Mouse (Mus musculus): Measurements from ENCODE around the gene Spata33. TPM values are rescaled to one million over a fixed set of nuclear protein-coding genes. Genes with fewer than 3 reads are reported as not detected.
"Not testable (repeated sequence)": the region's sequence is repeated elsewhere in the genome, so short reads cannot be mapped to it uniquely, and the experiment has no call there.

The Spata33 gene
- polyA plus RNA-seq, 1 experiment from 2014 or later, result 0.91 TPM

GRCm38 (mm10) chr8:123252925-123253324 is 40.3 kb downstream of the Spata33 start:
- 39% methylated on average over 4 of the region's 4 CpGs for WGBS
- ATAC-seq (ENCODE audit: low FRiP score, low TSS enrichment) (no peak), DNase-seq (ENCODE audit: low spot score) (no peak)
- Histone ChIP-seq H3K36me3 (ENCODE audit: control insufficient read depth, insufficient read depth, low read length) (peaks cover 15% of the 10 kb centered on the region), H3K4me2 (replicated peaks; ENCODE audit: low read depth) (peak overlapping the region; percentile 94), H3K27me3 (ENCODE audit: control insufficient read depth, insufficient read depth, low read length) (no peaks in the 10 kb centered on the region), H3K9me3 (ENCODE audit: control insufficient read depth, low read length) (no peaks in the 10 kb centered on the region), H3K27ac (replicated peaks) (peak overlapping the region; percentile 40; the same call in 1 of the 2 replicates), H3K9ac (ENCODE audit: low read length) (no peak overlapping the region), H3K4me1 (replicated peaks; ENCODE audit: control insufficient read depth, insufficient read depth) (no peaks in the 10 kb centered on the region; the same call in none of the 2 replicates), H3K4me3 (ENCODE audit: low read depth, low read length) (peak overlapping the region; percentile 97)
- TF ChIP-seq CTCF (IDR thresholded peaks at IDR 0.05; ENCODE audit: low read depth) (no peak), EP300 (optimal IDR thresholded peaks at IDR 0.05) (no peak)

- Histone ChIP-seq H3K36me3 (ENCODE audit: control insufficient read depth, insufficient read depth, low read length) (peaks cover 22% of the 10 kb centered on the region), H3K9me3 (ENCODE audit: control insufficient read depth, low read length) (no peaks in the 10 kb centered on the region), H3K27me3 (ENCODE audit: control insufficient read depth, insufficient read depth, low read length) (no peaks in the 10 kb centered on the region), H3K27ac (replicated peaks) (peak overlapping the region; percentile 94), H3K9ac (ENCODE audit: low read length) (peak overlapping the region; percentile 96), H3K4me1 (replicated peaks; ENCODE audit: control insufficient read depth, insufficient read depth) (no peaks in the 10 kb centered on the region; the same call in none of the 2 replicates), H3K4me3 (ENCODE audit: low read depth, low read length) (peak overlapping the region; percentile 97), H3K4me2 (replicated peaks; ENCODE audit: low read depth) (peak overlapping the region; percentile 94)
- under 1% methylated on average over 20 of the region's 40 CpGs for WGBS
- TF ChIP-seq EP300 (optimal IDR thresholded peaks at IDR 0.05) (no peak), CTCF (IDR thresholded peaks at IDR 0.05; ENCODE audit: low read depth) (no peak)
- DNase-seq (ENCODE audit: low spot score) (peak; percentile 31), ATAC-seq (ENCODE audit: low FRiP score, low TSS enrichment) (peak; percentile 32)
Measured at GRCm38 (mm10) chr8:123253451-123254098, 40.9 kb downstream of the Spata33 start.

- Histone ChIP-seq H3K36me3 (ENCODE audit: control insufficient read depth, insufficient read depth, low read length) (peaks cover 27% of the 10 kb centered on the region), H3K4me1 (replicated peaks; ENCODE audit: control insufficient read depth, insufficient read depth) (no peaks in the 10 kb centered on the region; the same call in none of the 2 replicates), H3K27ac (replicated peaks) (peak within 1 kb of the TSS; percentile 94), H3K4me2 (replicated peaks; ENCODE audit: low read depth) (peak within 1 kb of the TSS; percentile 94), H3K9me3 (ENCODE audit: control insufficient read depth, low read length) (no peaks in the 10 kb centered on the region), H3K27me3 (ENCODE audit: control insufficient read depth, insufficient read depth, low read length) (no peaks in the 10 kb centered on the region), H3K9ac (ENCODE audit: low read length) (peak within 1 kb of the TSS; percentile 96), H3K4me3 (ENCODE audit: low read depth, low read length) (peak within 1 kb of the TSS; percentile 97)
- peak; percentile 96 for ATAC-seq (ENCODE audit: low FRiP score, low TSS enrichment)
- TF ChIP-seq EP300 (optimal IDR thresholded peaks at IDR 0.05), result no peak
- TF ChIP-seq CTCF (IDR thresholded peaks at IDR 0.05; ENCODE audit: low read depth), result no peak; the same call in 1 of the 2 replicates
- WGBS, result under 1% methylated on average over 82 of the region's 99 CpGs
- peak; percentile 89 for DNase-seq (ENCODE audit: low spot score)
Measured at GRCm38 (mm10) chr8:123254099-123254885, 41.7 kb downstream of the Spata33 start, which contains the start of the genes Zfp276 and Vps9d1. TSS of gene Zfp276 (plus strand) at chr8:123254195. TSS of gene Vps9d1 (minus strand) at chr8:123254348.

DNA sequence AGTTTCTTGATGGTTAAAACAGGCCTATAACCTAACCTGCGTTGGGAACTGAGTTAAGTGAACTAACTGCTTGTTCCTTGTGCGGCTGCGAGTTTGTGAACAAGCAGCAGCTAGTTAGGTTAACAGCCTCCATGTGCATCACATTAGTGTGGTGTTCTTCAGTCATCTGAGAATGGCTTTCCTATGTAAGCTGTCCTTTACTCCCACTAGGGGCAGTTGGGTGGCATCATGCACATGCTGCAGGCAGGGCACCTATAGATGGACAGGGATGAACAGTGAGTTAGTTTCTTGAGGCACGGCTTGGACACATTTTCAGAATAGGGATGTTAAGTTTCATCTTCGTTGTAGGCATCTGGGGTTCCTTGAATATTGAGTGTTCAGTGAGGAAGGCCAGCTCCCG is 42.5 kb downstream of the Spata33 start:
- DNase-seq (ENCODE audit: low spot score) (no peak), ATAC-seq (ENCODE audit: low FRiP score, low TSS enrichment) (no peak)
- no peak overlapping the region for H3K27ac ChIP-seq (replicated peaks)
- H3K4me1 ChIP-seq (replicated peaks; ENCODE audit: control insufficient read depth, insufficient read depth), result no peaks in the 10 kb centered on the region; the same call in none of the 2 replicates
- WGBS, result 63% methylated on average over 6 of the region's 6 CpGs
- peak overlapping the region; percentile 97 for H3K4me3 ChIP-seq (ENCODE audit: low read depth, low read length)
- H3K27me3 ChIP-seq (ENCODE audit: control insufficient read depth, insufficient read depth, low read length), result no peaks in the 10 kb centered on the region
- no peak for TF ChIP-seq EP300 (optimal IDR thresholded peaks at IDR 0.05)
- TF ChIP-seq CTCF (IDR thresholded peaks at IDR 0.05; ENCODE audit: low read depth), result peak; percentile 49
- H3K9me3 ChIP-seq (ENCODE audit: control insufficient read depth, low read length), result no peaks in the 10 kb centered on the region
- H3K4me2 ChIP-seq (replicated peaks; ENCODE audit: low read depth), result peak overlapping the region; percentile 94
- peaks cover 29% of the 10 kb centered on the region for H3K36me3 ChIP-seq (ENCODE audit: control insufficient read depth, insufficient read depth, low read length)
- H3K9ac ChIP-seq (ENCODE audit: low read length), result peak overlapping the region; percentile 96

- H3K4me1 ChIP-seq (replicated peaks; ENCODE audit: control insufficient read depth, insufficient read depth), result no peaks in the 10 kb centered on the region; the same call in none of the 2 replicates
- no peak overlapping the region for H3K27ac ChIP-seq (replicated peaks)
- no peaks in the 10 kb centered on the region for H3K9me3 ChIP-seq (ENCODE audit: control insufficient read depth, low read length)
- WGBS, result 89% methylated on average over 3 of the region's 3 CpGs
- H3K4me2 ChIP-seq (replicated peaks; ENCODE audit: low read depth), result no peak overlapping the region
- peaks cover 28% of the 10 kb centered on the region for H3K36me3 ChIP-seq (ENCODE audit: control insufficient read depth, insufficient read depth, low read length)
- no peak for DNase-seq (ENCODE audit: low spot score)
- no peaks in the 10 kb centered on the region for H3K27me3 ChIP-seq (ENCODE audit: control insufficient read depth, insufficient read depth, low read length)
- TF ChIP-seq EP300 (optimal IDR thresholded peaks at IDR 0.05), result no peak
- no peak for TF ChIP-seq CTCF (IDR thresholded peaks at IDR 0.05; ENCODE audit: low read depth)
- H3K9ac ChIP-seq (ENCODE audit: low read length), result no peak overlapping the region
- H3K4me3 ChIP-seq (ENCODE audit: low read depth, low read length), result no peak overlapping the region
- ATAC-seq (ENCODE audit: low FRiP score, low TSS enrichment), result no peak
Measured at GRCm38 (mm10) chr8:123257114-123257513, 44.5 kb downstream of the Spata33 start.

DNA sequence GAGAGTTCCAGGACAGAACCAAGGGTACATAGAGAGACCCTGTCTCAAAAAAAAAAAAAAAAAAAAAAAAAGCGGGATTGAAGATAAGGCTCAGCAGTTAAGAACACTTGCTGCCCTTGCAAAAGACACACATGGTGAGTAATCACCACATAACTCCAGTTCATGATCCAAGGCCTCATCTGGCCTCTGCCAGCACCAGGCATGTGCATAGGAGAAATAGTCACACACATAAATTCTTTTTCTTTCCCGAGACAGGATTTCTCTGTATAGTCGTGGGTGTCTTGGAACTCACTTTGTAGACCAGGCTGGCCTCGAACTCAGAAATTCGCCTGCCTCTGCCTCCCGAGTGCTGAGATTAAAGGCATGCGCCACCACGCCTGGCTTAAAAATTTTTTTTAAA is 45.0 kb downstream of the Spata33 start:
- peaks cover 28% of the 10 kb centered on the region for H3K36me3 ChIP-seq (ENCODE audit: control insufficient read depth, insufficient read depth, low read length)
- H3K4me2 ChIP-seq (replicated peaks; ENCODE audit: low read depth); H3K9ac ChIP-seq (ENCODE audit: low read length); H3K27ac ChIP-seq (replicated peaks); ATAC-seq (ENCODE audit: low FRiP score, low TSS enrichment); H3K4me1 ChIP-seq (replicated peaks; ENCODE audit: control insufficient read depth, insufficient read depth); H3K27me3 ChIP-seq (ENCODE audit: control insufficient read depth, insufficient read depth, low read length); H3K4me3 ChIP-seq (ENCODE audit: low read depth, low read length); H3K9me3 ChIP-seq (ENCODE audit: control insufficient read depth, low read length); DNase-seq (ENCODE audit: low spot score): not testable (repeated sequence)
- 90% methylated on average over 8 of the region's 8 CpGs for WGBS
